Mouse (Mus musculus) heart, postnatal 0 days (tissue): Measurements from ENCODE around the gene Dnah10.

ENCODE experiments used
- CTCF ChIP-seq: IDR thresholded peaks from 2 replicates; pipeline ENCODE4 v1.5.1; 2016; ENCODE audit warnings: antibody characterized with exemption, control low read depth, low read depth
- EP300 ChIP-seq: IDR thresholded peaks from 2 replicates; pipeline ENCODE4 v1.6.1; 2016; ENCODE audit warnings: antibody characterized with exemption, low read depth

DNA sequence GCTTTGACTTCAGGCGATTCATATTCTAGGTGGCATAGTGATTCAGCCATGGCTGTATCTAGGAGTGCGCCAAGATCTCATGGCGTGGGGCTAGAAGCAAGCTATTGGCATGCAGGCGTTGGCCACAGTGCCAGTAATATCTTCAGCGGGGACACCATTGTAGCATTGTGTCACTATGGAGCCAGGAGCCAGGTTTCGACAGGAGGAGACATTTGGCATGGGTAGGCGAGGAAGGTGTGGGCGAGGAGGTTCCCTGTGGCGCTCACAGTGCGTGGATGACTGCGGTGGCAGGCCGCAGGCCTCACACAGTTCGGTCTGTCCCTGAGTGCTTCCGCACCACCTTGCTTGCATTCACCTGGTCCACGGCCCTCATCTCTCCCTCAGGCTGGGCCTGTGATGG, 110.3 kb downstream of the Dnah10 start:
- TF ChIP-seq CTCF (no peak), EP300 (no peak)
